Mouse (Mus musculus): Measurements from ENCODE around the gene Iqgap2. TPM values are rescaled to one million over a fixed set of nuclear protein-coding genes. Genes with fewer than 3 reads are reported as not detected.

Gene Iqgap2
- polyA plus RNA-seq, 1 experiment from 2014 or later = 16.5 TPM

- no peak for ATAC-seq (ENCODE audit: low FRiP score, low TSS enrichment)
- Histone ChIP-seq H3K27ac (replicated peaks) (no peak overlapping the region), H3K27me3 (ENCODE audit: control insufficient read depth, insufficient read depth, low read length) (no peaks in the 10 kb centered on the region), H3K4me2 (replicated peaks; ENCODE audit: low read depth) (no peak overlapping the region), H3K9ac (ENCODE audit: low read length) (no peak overlapping the region), H3K36me3 (ENCODE audit: control insufficient read depth, insufficient read depth, low read length) (no peaks in the 10 kb centered on the region), H3K9me3 (ENCODE audit: control insufficient read depth, low read length) (no peaks in the 10 kb centered on the region), H3K4me3 (ENCODE audit: low read depth, low read length) (no peak overlapping the region), H3K4me1 (replicated peaks; ENCODE audit: control insufficient read depth, insufficient read depth) (no peaks in the 10 kb centered on the region)
- no peak for DNase-seq (ENCODE audit: low spot score)
- 62% methylated on average over 6 of the region's 6 CpGs for WGBS
- no peak for TF ChIP-seq EP300 (optimal IDR thresholded peaks at IDR 0.05)
- TF ChIP-seq CTCF (IDR thresholded peaks at IDR 0.05; ENCODE audit: low read depth) = no peak
These were observed 68.8 kb downstream of the Iqgap2 start for GRCm38 (mm10) chr13:95822918-95823317.

GRCm38 (mm10) chr13:95820071-95820470 lies 71.7 kb downstream of the Iqgap2 start:
- H3K27me3 ChIP-seq (ENCODE audit: control insufficient read depth, insufficient read depth, low read length) = no peaks in the 10 kb centered on the region
- H3K4me3 ChIP-seq (ENCODE audit: low read depth, low read length) = no peak overlapping the region
- no peaks in the 10 kb centered on the region for H3K4me1 ChIP-seq (replicated peaks; ENCODE audit: control insufficient read depth, insufficient read depth)
- no peak overlapping the region for H3K9ac ChIP-seq (ENCODE audit: low read length)
- H3K27ac ChIP-seq (replicated peaks) = no peak overlapping the region
- H3K4me2 ChIP-seq (replicated peaks; ENCODE audit: low read depth) = no peak overlapping the region
- 64% methylated on average over 9 of the region's 9 CpGs for WGBS
- H3K9me3 ChIP-seq (ENCODE audit: control insufficient read depth, low read length) = no peaks in the 10 kb centered on the region
- DNase-seq (ENCODE audit: low spot score) (no peak), ATAC-seq (ENCODE audit: low FRiP score, low TSS enrichment) (no peak)
- TF ChIP-seq CTCF (IDR thresholded peaks at IDR 0.05; ENCODE audit: low read depth) (no peak), EP300 (optimal IDR thresholded peaks at IDR 0.05) (no peak)
- no peaks in the 10 kb centered on the region for H3K36me3 ChIP-seq (ENCODE audit: control insufficient read depth, insufficient read depth, low read length)

- Histone ChIP-seq H3K27me3 (ENCODE audit: control insufficient read depth, insufficient read depth, low read length) (no peaks in the 10 kb centered on the region), H3K27ac (replicated peaks) (no peak overlapping the region), H3K9me3 (ENCODE audit: control insufficient read depth, low read length) (no peaks in the 10 kb centered on the region), H3K4me3 (ENCODE audit: low read depth, low read length) (no peak overlapping the region), H3K4me1 (replicated peaks; ENCODE audit: control insufficient read depth, insufficient read depth) (no peaks in the 10 kb centered on the region), H3K9ac (ENCODE audit: low read length) (no peak overlapping the region), H3K36me3 (ENCODE audit: control insufficient read depth, insufficient read depth, low read length) (no peaks in the 10 kb centered on the region), H3K4me2 (replicated peaks; ENCODE audit: low read depth) (no peak overlapping the region)
- 74% methylated on average over 4 of the region's 4 CpGs for WGBS
- ATAC-seq (ENCODE audit: low FRiP score, low TSS enrichment) (no peak), DNase-seq (ENCODE audit: low spot score) (no peak)
- TF ChIP-seq CTCF (IDR thresholded peaks at IDR 0.05; ENCODE audit: low read depth) (no peak), EP300 (optimal IDR thresholded peaks at IDR 0.05) (no peak)
These were observed 72.8 kb downstream of the Iqgap2 start for GRCm38 (mm10) chr13:95818941-95819340.

GRCm38 (mm10) chr13:95813643-95814042 lies 78.1 kb downstream of the Iqgap2 start:
- H3K4me3 ChIP-seq (ENCODE audit: low read depth, low read length) = no peak overlapping the region
- H3K36me3 ChIP-seq (ENCODE audit: control insufficient read depth, insufficient read depth, low read length) = no peaks in the 10 kb centered on the region
- 86% methylated on average over 3 of the region's 3 CpGs for WGBS
- DNase-seq (ENCODE audit: low spot score) (no peak), ATAC-seq (ENCODE audit: low FRiP score, low TSS enrichment) (no peak)
- no peaks in the 10 kb centered on the region for H3K4me1 ChIP-seq (replicated peaks; ENCODE audit: control insufficient read depth, insufficient read depth)
- H3K9me3 ChIP-seq (ENCODE audit: control insufficient read depth, low read length) = no peaks in the 10 kb centered on the region
- no peak overlapping the region for H3K4me2 ChIP-seq (replicated peaks; ENCODE audit: low read depth)
- H3K27ac ChIP-seq (replicated peaks) = no peak overlapping the region
- no peak overlapping the region for H3K9ac ChIP-seq (ENCODE audit: low read length)
- H3K27me3 ChIP-seq (ENCODE audit: control insufficient read depth, insufficient read depth, low read length) = no peaks in the 10 kb centered on the region
- TF ChIP-seq CTCF (IDR thresholded peaks at IDR 0.05; ENCODE audit: low read depth) (no peak), EP300 (optimal IDR thresholded peaks at IDR 0.05) (no peak)

- TF ChIP-seq EP300 (optimal IDR thresholded peaks at IDR 0.05) = no peak
- no peak for TF ChIP-seq CTCF (IDR thresholded peaks at IDR 0.05; ENCODE audit: low read depth)
- Histone ChIP-seq H3K9me3 (ENCODE audit: control insufficient read depth, low read length) (no peaks in the 10 kb centered on the region), H3K4me2 (replicated peaks; ENCODE audit: low read depth) (no peak overlapping the region), H3K27me3 (ENCODE audit: control insufficient read depth, insufficient read depth, low read length) (no peaks in the 10 kb centered on the region), H3K4me3 (ENCODE audit: low read depth, low read length) (no peak overlapping the region), H3K36me3 (ENCODE audit: control insufficient read depth, insufficient read depth, low read length) (no peaks in the 10 kb centered on the region), H3K27ac (replicated peaks) (no peak overlapping the region), H3K4me1 (replicated peaks; ENCODE audit: control insufficient read depth, insufficient read depth) (no peaks in the 10 kb centered on the region), H3K9ac (ENCODE audit: low read length) (no peak overlapping the region)
- WGBS = 49% methylated on average over 2 of the region's 2 CpGs
- no peak for DNase-seq (ENCODE audit: low spot score)
- no peak for ATAC-seq (ENCODE audit: low FRiP score, low TSS enrichment)
These were observed 80.9 kb downstream of the Iqgap2 start for GRCm38 (mm10) chr13:95810796-95811195.

GRCm38 (mm10) chr13:95807106-95807750 lies 84.5 kb downstream of the Iqgap2 start:
- Histone ChIP-seq H3K27ac (replicated peaks) (no peak overlapping the region), H3K36me3 (ENCODE audit: control insufficient read depth, insufficient read depth, low read length) (no peaks in the 10 kb centered on the region), H3K9me3 (ENCODE audit: control insufficient read depth, low read length) (no peaks in the 10 kb centered on the region), H3K4me3 (ENCODE audit: low read depth, low read length) (no peak overlapping the region), H3K9ac (ENCODE audit: low read length) (no peak overlapping the region), H3K4me1 (replicated peaks; ENCODE audit: control insufficient read depth, insufficient read depth) (no peaks in the 10 kb centered on the region), H3K27me3 (ENCODE audit: control insufficient read depth, insufficient read depth, low read length) (no peaks in the 10 kb centered on the region), H3K4me2 (replicated peaks; ENCODE audit: low read depth) (no peak overlapping the region)
- ATAC-seq (ENCODE audit: low FRiP score, low TSS enrichment) (0 out of 2 replicates have a peak, but pooled peaks have one; percentile 32), DNase-seq (ENCODE audit: low spot score) (no peak)
- WGBS = 46% methylated on average over 5 of the region's 5 CpGs
- no peak for TF ChIP-seq CTCF (IDR thresholded peaks at IDR 0.05; ENCODE audit: low read depth)
